Comparison of ENCODE assay signal across 10 mouse cellular contexts in the genomic region with DNA sequence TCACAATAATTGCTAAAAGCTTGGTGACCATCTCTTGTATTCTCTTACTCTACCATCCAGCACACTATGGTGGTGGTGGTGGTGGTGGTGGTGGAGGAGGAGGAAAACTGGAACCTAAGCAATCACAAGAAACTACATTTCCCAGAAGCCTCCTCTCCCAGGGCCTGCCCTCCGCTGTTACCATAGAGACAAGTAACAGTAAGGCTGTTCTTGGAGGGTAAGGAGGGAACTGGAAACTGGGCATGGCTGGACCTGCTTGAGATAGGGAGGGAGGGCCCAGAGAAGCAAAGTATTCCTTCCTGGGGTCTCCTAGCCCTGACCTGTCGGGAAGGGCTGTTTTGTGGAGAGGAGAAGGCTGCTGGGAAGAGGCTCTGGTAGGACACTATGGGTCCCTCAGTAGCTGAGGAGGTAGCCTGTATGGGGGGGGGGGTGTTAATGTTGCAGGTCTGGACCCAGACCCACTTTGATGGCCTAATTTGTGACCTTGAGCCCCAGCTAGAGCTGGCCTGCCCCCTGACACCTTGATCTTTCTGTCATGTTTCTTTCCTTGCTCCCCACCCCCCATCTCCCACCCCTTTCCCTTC. TPM values are rescaled to one million over a fixed set of nuclear protein-coding genes. Genes with fewer than 3 reads are reported as not detected.
DNase-seq lines count a peak whose midpoint lies in the region; ATAC-seq lines count a peak whose summit lies in the region.
"Had no signal": no experiment of that assay in that cellular context is flagged by ENCODE, and none has a peak within 500 bp of the region (broad histone marks: within the 10 kb centered on the region; RNA-seq: fewer than 3 reads in every experiment).

A gene (plus strand): TSS at position 177 of the 584 bp plus-strand sequence.

- no peaks in the 10 kb centered on the region for H3K36me3 ChIP-seq in limb, embryonic 11.5 days (ENCODE audit: control insufficient read depth, insufficient read depth, low read length)
- H3K36me3 ChIP-seq in limb, embryonic 10.5 days: no peaks in the 10 kb centered on the region
- no peaks in the 10 kb centered on the region for H3K36me3 ChIP-seq in intestine, embryonic 16.5 days (ENCODE audit: control insufficient read depth, insufficient read depth, low read length)
- H3K36me3 ChIP-seq in midbrain, embryonic 16.5 days (ENCODE audit: control insufficient read depth, insufficient read depth, low read length): no peaks in the 10 kb centered on the region
- H3K36me3 ChIP-seq: embryonic facial prominence, embryonic 15.5 days had no signal

- H3K9me3 ChIP-seq in limb, embryonic 11.5 days (ENCODE audit: control insufficient read depth, low read length): no peaks in the 10 kb centered on the region
- no peaks in the 10 kb centered on the region for H3K9me3 ChIP-seq in limb, embryonic 10.5 days (replicated peaks)
- no peaks in the 10 kb centered on the region for H3K9me3 ChIP-seq in intestine, embryonic 16.5 days (ENCODE audit: control insufficient read depth, low read length)
- H3K9me3 ChIP-seq in midbrain, embryonic 16.5 days (replicated peaks; ENCODE audit: control insufficient read depth, low read length, poor library complexity, severe bottlenecking): no peaks in the 10 kb centered on the region
- H3K9me3 ChIP-seq: embryonic facial prominence, embryonic 15.5 days; megakaryocyte, embryonic 14.5 days had no signal

- H3K4me1 ChIP-seq in limb, embryonic 11.5 days (ENCODE audit: control insufficient read depth, insufficient read depth, low read length): no peaks in the 10 kb centered on the region
- no peaks in the 10 kb centered on the region for H3K4me1 ChIP-seq in limb, embryonic 10.5 days
- no peaks in the 10 kb centered on the region for H3K4me1 ChIP-seq in intestine, embryonic 16.5 days (ENCODE audit: control insufficient read depth, insufficient read depth, low read length)
- H3K4me1 ChIP-seq in midbrain, embryonic 16.5 days (ENCODE audit: control insufficient read depth, insufficient read depth, low read length): no peaks in the 10 kb centered on the region
- H3K4me1 ChIP-seq: embryonic facial prominence, embryonic 15.5 days had no signal

- H3K4me2 ChIP-seq in limb, embryonic 11.5 days (ENCODE audit: low read depth, severe bottlenecking): no peak within 1 kb of the TSS
- H3K4me2 ChIP-seq in intestine, embryonic 16.5 days (ENCODE audit: low read depth, low read length): no peak within 1 kb of the TSS
- peak within 1 kb of the TSS; percentile 29; the same call in 1 of the 2 replicates for H3K4me2 ChIP-seq in midbrain, embryonic 16.5 days (ENCODE audit: low read length)
- H3K4me2 ChIP-seq: embryonic facial prominence, embryonic 15.5 days had no signal

- WGBS in limb, embryonic 11.5 days: 34% methylated on average over 2 of the region's 2 CpGs
- 16% methylated on average over 2 of the region's 2 CpGs for WGBS in limb, embryonic 10.5 days
- 13% methylated on average over 2 of the region's 2 CpGs for WGBS in intestine, embryonic 16.5 days
- 9% methylated on average over 2 of the region's 2 CpGs for WGBS in midbrain, embryonic 16.5 days

- peak; percentile 8 for DNase-seq in adrenal gland, adult 2 months
- no peak for DNase-seq in adrenal gland, postnatal 25 days
- peak; percentile 27 for DNase-seq in limb, embryonic 11.5 days (ENCODE audit: low spot score)
- DNase-seq in limb, embryonic 10.5 days (ENCODE audit: low spot score): no peak
- DNase-seq in cerebellum, adult 11-12 months: no peak
- no peak for DNase-seq in thymus, adult 18-20 months

- no peak within 1 kb of the TSS for H3K27ac ChIP-seq in limb, embryonic 11.5 days (replicated peaks; ENCODE audit: low read depth, low read length)
- H3K27ac ChIP-seq in limb, embryonic 10.5 days: no peak within 1 kb of the TSS
- no peak within 1 kb of the TSS for H3K27ac ChIP-seq in intestine, embryonic 16.5 days (ENCODE audit: low read length)
- no peak within 1 kb of the TSS for H3K27ac ChIP-seq in midbrain, embryonic 16.5 days (ENCODE audit: low read length)
- H3K27ac ChIP-seq: embryonic facial prominence, embryonic 15.5 days had no signal

- peak; percentile 54; the same call in 1 of the 2 replicates for ATAC-seq in limb, embryonic 11.5 days (ENCODE audit: insufficient number of reproducible peaks, low FRiP score, low TSS enrichment, low read depth)
- ATAC-seq in intestine, embryonic 16.5 days: 0 out of 2 replicates have a peak, but pooled peaks have one; percentile 28
- ATAC-seq in midbrain, embryonic 16.5 days: peak; percentile 89

- H3K4me3 ChIP-seq in limb, embryonic 11.5 days (ENCODE audit: low read depth, low read length): no peak within 1 kb of the TSS
- no peak within 1 kb of the TSS for H3K4me3 ChIP-seq in limb, embryonic 10.5 days
- H3K4me3 ChIP-seq in intestine, embryonic 16.5 days (ENCODE audit: low read length): no peak within 1 kb of the TSS
- H3K4me3 ChIP-seq in midbrain, embryonic 16.5 days (ENCODE audit: low read depth, low read length): no peak within 1 kb of the TSS
- H3K4me3 ChIP-seq: embryonic facial prominence, embryonic 15.5 days; megakaryocyte, embryonic 14.5 days had no signal

- no peaks in the 10 kb centered on the region for H3K27me3 ChIP-seq in limb, embryonic 11.5 days (ENCODE audit: control insufficient read depth, insufficient read depth, low read length)
- H3K27me3 ChIP-seq in limb, embryonic 10.5 days (ENCODE audit: low read depth, poor library complexity, severe bottlenecking): no peaks in the 10 kb centered on the region
- H3K27me3 ChIP-seq in intestine, embryonic 16.5 days (replicated peaks; ENCODE audit: control insufficient read depth, insufficient read depth, low read length): no peaks in the 10 kb centered on the region
- H3K27me3 ChIP-seq in midbrain, embryonic 16.5 days (ENCODE audit: control insufficient read depth, insufficient read depth, low read depth, low read length): no peaks in the 10 kb centered on the region; the same call in 1 of the 2 replicates
- H3K27me3 ChIP-seq: embryonic facial prominence, embryonic 15.5 days; megakaryocyte, embryonic 14.5 days had no signal

- no peak within 1 kb of the TSS for H3K9ac ChIP-seq in limb, embryonic 11.5 days (ENCODE audit: low read length)
- H3K9ac ChIP-seq in intestine, embryonic 16.5 days (ENCODE audit: low read depth, low read length): no peak within 1 kb of the TSS
- H3K9ac ChIP-seq in midbrain, embryonic 16.5 days (ENCODE audit: low read depth, low read length): no peak within 1 kb of the TSS
- H3K9ac ChIP-seq: embryonic facial prominence, embryonic 15.5 days had no signal

RNA-seq across cellular contexts. Expression of the gene that starts here (rescaled TPM):
- total RNA-seq in adrenal gland, adult 2 months (2021): not detected
- polyA plus RNA-seq in adrenal gland, adult 2 months (2012; rRNA removed): not detected in 2 replicates
- total RNA-seq in adrenal gland, postnatal 25 days (2021): not detected in 2 replicates
- polyA plus RNA-seq in limb, embryonic 11.5 days (2014; fragmentation: Nextera tagmentation; extraction: Ambion mirVana): 0.11 and 0.18 TPM in 2 replicates
- polyA plus RNA-seq in limb, embryonic 10.5 days (2016; fragmentation: Nextera tagmentation; extraction: Ambion mirVana): 0.23 TPM in 2 replicates
- polyA plus RNA-seq in intestine, embryonic 16.5 days (2015; fragmentation: Nextera tagmentation; extraction: Ambion mirVana): 0.07 TPM in 1 of 2 replicates, not detected in the other
- 2.4 and 2.5 TPM in 2 replicates for polyA plus RNA-seq in midbrain, embryonic 16.5 days (2015; fragmentation: Nextera tagmentation; extraction: Ambion mirVana)

Comparison
In these comparisons a context has a peak if more than half of its experiments do, and no peak if none do; other contexts are left out.
1. Peak in DNase-seq in adrenal gland, adult 2 months; RNA of the gene not detected or under 1 TPM.
2. Peak in DNase-seq and ATAC-seq in limb, embryonic 11.5 days; RNA of the gene not detected or under 1 TPM.
3. Peak in ATAC-seq in intestine, embryonic 16.5 days; RNA of the gene not detected or under 1 TPM.
4. ATAC-seq: peak in every context shown above with its lines; median percentile 89 in midbrain, embryonic 16.5 days; 54 in limb, embryonic 11.5 days; 28 in intestine, embryonic 16.5 days.